Mouse (Mus musculus) ES-E14 (cell line): ENCODE results near the gene Upk2.
A peak's percentile ranks its signal among the peaks of the same experiment; 100 is the strongest.

Source experiments
- CHD2 ChIP-seq: IDR thresholded peaks from 2 replicates; pipeline ENCODE4 v1.6.1; 2014; ENCODE audit warnings: mild to moderate bottlenecking, low read depth, low read length, inconsistent platforms
- HCFC1 ChIP-seq: IDR thresholded peaks from 2 replicates; pipeline ENCODE4 v1.6.1; 2012; ENCODE audit warnings: low read length, inconsistent platforms, borderline replicate concordance; ENCODE audit not compliant: insufficient read depth
- MAFK ChIP-seq: IDR thresholded peaks from 2 replicates; pipeline ENCODE4 v1.6.1; 2014; ENCODE audit warnings: mild to moderate bottlenecking, low read depth, low read length, inconsistent platforms; ENCODE audit not compliant: insufficient read depth
- ZNF384 ChIP-seq: IDR thresholded peaks from 2 replicates; pipeline ENCODE4 v1.6.1; 2012; ENCODE audit warnings: low read depth, low read length, inconsistent platforms

GRCm38 (mm10) chr9:44407752-44408097 lies 47.1 kb downstream of the Upk2 start:
- no peak for TF ChIP-seq HCFC1
- peak; percentile 6; the same call in 1 of the 2 replicates for TF ChIP-seq CHD2
- no peak for TF ChIP-seq MAFK
- TF ChIP-seq ZNF384: no peak
